Mouse (Mus musculus) MEL-GATA-1-ER (cell line): Measurements from ENCODE around the gene Glb1l2.

ENCODE experiments used
- DNase-seq: peaks from one replicate; pipeline ENCODE4 v3.0.0-alpha.2; 2012; ENCODE audit warnings: low read depth; ENCODE audit errors: extremely low read depth

Gene Glb1l2

DNA sequence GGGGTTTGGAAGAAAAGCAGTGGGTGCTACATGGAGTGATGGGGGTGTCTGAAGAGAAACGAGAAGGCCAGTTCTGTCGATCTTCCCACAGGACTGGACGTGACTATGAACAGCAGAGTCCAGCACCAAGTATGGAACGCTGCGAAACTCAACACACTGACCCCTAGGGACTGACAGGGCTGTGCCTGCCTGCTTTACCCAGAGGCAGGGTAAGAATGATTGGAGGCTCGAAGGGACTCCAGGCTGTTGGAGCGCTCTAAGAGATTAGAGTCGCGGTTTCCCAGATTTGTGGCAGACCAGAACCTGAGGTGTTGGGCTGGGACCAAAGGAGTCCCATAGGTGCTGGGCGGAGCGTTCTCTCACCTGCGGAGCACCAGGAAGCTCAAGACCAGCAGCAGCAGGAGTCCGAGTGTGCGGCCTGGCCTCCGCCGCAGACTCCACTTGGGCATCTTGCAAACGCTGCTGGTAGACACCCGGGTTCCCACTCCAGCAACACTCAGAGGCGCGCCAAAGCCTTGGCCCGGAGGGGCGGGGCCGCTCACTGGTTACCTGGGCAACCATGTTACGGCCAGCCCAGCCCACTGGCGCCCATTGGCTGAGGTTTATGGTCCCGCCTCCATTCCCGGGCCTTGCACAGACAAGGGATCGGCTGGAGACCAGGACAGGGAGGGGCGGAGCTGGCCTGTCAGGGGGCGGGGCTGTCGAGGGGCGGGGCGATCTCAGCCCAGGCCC lies at the start of gene Glb1l2:
Gene Glb1l2, minus strand, starts transcription at position 534 of the 732 bp plus-strand sequence.
- no peak for DNase-seq

DNA sequence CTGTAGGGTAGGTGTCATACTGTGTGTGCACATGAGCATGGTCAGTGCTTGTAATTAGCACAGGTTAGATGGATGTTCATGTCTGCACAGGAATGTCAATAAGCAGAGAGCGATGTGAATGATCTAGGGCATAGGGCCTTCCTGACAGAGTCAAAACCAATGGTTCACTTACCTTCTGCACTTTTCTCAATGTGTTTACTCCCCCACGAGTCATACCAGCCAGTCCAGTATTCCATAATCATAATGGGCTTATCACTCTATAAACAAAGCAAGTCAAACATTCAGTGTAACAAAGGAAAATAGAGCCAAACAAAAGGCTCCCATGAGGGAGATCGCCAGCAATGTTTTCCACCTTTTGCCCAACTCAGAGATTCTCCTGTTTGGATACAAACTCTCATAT lies 24.8 kb upstream of the Glb1l2 start:
- no peak for DNase-seq

GRCm38 (mm10) chr9:26819942-26820341 lies 13.7 kb upstream of the Glb1l2 start:
- DNase-seq = no peak

- DNase-seq = no peak
Measured at GRCm38 (mm10) chr9:26808735-26809134, 2.5 kb upstream of the Glb1l2 start.

- DNase-seq = no peak
Measured at GRCm38 (mm10) chr9:26804321-26804720, 1.9 kb downstream of the Glb1l2 start.

DNA sequence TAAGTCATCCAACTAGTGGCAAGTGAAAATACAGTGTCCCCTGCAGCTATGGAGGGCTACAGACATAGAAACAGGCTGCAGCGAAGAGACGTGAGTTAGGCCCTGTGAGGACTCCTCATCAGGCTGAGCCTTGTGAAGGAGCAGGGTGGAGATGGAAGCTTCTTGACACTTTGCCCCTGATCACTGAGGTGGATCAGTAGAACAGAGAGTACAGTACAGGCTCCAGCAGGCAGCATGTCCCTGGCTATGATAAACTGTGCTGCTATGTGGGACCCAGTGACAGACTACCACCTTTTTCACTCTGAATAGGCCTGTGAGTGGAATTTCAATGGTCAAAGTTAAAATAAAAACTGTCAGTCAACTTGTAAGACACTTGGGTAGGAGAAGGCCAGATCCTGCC lies 5.9 kb downstream of the Glb1l2 start:
- DNase-seq = no peak

DNA sequence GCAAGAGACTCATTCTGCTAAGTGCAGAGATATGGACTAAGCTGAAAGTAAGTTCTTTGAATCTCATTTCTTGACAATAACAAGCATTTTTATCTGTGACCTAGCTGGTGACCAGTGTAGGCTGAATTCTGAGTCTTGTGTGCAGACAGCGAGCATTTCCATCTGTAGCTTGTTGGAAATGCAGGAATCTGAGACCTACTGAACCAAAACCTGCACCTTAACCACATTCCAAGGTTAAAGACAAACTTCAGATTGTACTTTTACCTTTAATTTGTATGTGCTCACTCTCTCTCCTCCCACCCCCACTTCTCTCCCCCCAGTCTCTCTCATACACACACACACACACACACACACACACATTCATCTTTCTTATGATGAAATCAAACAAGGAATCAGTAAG lies 7.5 kb downstream of the Glb1l2 start:
- no peak for DNase-seq

GRCm38 (mm10) chr9:26798205-26798604 lies 8.1 kb downstream of the Glb1l2 start:
- DNase-seq = no peak

GRCm38 (mm10) chr9:26792829-26793228 lies 13.4 kb downstream of the Glb1l2 start:
- no peak for DNase-seq

GRCm38 (mm10) chr9:26783414-26783975 lies 22.8 kb downstream of the Glb1l2 start:
- no peak for DNase-seq

DNA sequence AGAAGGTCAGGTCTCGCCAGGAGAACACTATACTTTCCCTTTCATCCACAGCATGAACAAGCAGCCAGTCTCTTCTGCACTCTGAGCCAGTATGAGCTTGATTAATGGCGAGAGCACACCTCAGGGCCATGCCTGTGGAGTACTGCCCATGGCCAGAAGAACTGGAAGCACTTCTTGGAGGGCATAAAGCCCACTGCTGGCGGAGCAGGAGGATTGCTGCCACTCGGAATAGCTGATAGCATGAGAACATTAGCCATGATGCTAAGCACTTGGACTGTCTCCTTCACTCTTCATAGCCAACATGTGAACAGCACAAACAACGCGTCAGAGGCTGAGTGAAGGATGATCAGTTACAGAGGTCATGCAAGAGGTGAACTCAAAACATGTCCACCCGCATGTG lies 27.8 kb downstream of the Glb1l2 start:
- DNase-seq = no peak

DNA sequence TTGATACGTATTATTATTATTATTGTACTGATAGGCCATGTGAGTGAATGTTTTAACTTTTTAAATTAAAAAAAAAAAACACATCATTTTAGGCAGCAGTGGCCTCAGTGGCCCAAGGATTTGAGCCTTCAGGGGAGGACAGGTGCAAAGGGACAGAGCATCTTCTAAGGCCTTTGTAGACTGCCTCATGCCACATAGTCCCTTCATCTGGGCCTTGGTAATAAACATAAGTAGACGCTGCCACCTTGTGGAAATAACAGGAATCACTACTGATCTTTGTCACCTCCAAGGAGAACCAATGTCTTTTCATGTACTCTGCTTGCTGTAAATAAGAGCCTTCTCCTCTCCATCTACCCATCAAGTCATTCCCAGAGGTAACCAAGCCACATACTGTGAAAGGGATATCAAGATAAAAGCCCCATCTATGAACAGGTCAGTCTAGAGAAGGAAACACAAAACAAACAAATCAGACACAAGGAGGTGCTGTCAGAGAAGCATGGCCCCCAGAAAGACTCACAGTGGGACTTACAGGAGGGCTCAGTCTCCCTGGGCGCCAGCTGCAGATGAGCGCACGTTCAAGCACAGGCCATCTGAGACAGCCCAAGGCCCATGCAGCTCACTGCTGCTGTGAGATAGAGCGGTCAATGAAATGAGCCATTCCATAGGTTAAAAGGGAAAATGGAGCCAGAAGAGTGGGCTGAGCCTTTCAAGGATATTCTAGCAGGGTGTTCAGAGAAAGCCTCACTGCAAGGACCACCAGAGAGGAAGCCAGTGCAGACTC lies 30.0 kb downstream of the Glb1l2 start:
- no peak for DNase-seq

GRCm38 (mm10) chr9:26775700-26776099 lies 30.6 kb downstream of the Glb1l2 start:
- no peak for DNase-seq

- DNase-seq = no peak
Measured at GRCm38 (mm10) chr9:26768181-26768580, 38.1 kb downstream of the Glb1l2 start.

- DNase-seq = no peak
Measured at GRCm38 (mm10) chr9:26762477-26762876, 43.8 kb downstream of the Glb1l2 start.

GRCm38 (mm10) chr9:26760576-26760975 lies 45.7 kb downstream of the Glb1l2 start:
- DNase-seq = no peak

GRCm38 (mm10) chr9:26760081-26760480 lies 46.2 kb downstream of the Glb1l2 start:
- no peak for DNase-seq

GRCm38 (mm10) chr9:26748893-26749292 lies 57.4 kb downstream of the Glb1l2 start:
- no peak for DNase-seq

DNA sequence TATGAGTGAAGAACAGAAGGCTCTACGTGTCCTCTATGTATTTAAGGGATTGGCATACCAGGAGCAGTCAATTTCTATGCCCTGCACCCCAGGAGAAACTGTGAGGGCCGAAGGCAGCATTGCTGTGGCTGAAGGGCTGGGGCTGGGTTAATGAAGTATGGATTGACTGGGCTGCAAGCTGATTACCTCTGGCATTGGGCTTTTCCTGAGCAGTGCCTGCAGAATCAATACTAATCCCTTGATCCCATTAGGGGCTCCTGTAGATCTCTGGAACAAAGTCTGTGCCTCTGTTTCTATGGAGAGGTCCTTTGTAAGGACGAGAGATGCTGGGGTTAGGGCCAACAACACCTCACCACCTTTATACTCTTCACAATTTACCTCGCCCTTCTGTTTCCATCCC lies 59.1 kb downstream of the Glb1l2 start:
- no peak for DNase-seq

GRCm38 (mm10) chr9:26742817-26743216 lies 63.5 kb downstream of the Glb1l2 start:
- DNase-seq = no peak

- DNase-seq = no peak
Measured at GRCm38 (mm10) chr9:26737116-26737515, 69.2 kb downstream of the Glb1l2 start.

GRCm38 (mm10) chr9:26733986-26734385 lies 72.3 kb downstream of the Glb1l2 start:
- no peak for DNase-seq
